Mouse (Mus musculus) megakaryocyte, embryonic 14.5 days (primary cell): ENCODE measurements around the gene Dgki.

Experiments used
- FLI1 ChIP-seq: IDR thresholded peaks from 2 replicates; pipeline ENCODE4 v1.6.1; 2012; ENCODE audit warnings: low read length, inconsistent platforms, mixed read lengths
- GATA1 ChIP-seq: IDR thresholded peaks from 3 replicates; pipeline ENCODE4 v1.6.1; 2012; ENCODE audit warnings: mixed read lengths, low read length, inconsistent platforms, borderline replicate concordance

DNA sequence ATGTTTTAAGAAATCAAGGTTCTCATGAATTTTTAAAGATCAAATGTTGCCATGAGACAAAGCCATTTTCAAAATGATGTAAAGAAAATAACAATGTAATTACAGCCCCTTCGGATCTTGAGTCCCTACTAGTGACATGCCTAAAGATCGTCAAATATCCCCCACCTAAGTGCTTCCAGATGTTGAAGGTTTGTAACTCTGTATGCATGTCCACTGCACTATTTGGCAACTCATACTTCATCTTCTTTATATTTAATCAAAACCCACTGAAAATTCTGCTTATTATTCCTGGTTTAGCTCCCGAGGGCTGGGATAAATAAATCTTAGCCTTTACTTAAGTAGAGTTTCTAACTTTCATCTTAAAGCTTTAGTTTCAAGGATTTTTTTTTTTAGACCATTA, 458.3 kb downstream of the Dgki start:
- TF ChIP-seq GATA1 (no peak), FLI1 (no peak)
